Mouse (Mus musculus) megakaryocyte, embryonic 14.5 days (primary cell): ENCODE measurements around the gene Ntn5.

Source experiments
- FLI1 ChIP-seq: IDR thresholded peaks from 2 replicates; pipeline ENCODE4 v1.6.1; 2012; ENCODE audit warnings: low read length, inconsistent platforms, mixed read lengths
- GATA1 ChIP-seq: IDR thresholded peaks from 3 replicates; pipeline ENCODE4 v1.6.1; 2012; ENCODE audit warnings: mixed read lengths, low read length, inconsistent platforms, borderline replicate concordance

DNA sequence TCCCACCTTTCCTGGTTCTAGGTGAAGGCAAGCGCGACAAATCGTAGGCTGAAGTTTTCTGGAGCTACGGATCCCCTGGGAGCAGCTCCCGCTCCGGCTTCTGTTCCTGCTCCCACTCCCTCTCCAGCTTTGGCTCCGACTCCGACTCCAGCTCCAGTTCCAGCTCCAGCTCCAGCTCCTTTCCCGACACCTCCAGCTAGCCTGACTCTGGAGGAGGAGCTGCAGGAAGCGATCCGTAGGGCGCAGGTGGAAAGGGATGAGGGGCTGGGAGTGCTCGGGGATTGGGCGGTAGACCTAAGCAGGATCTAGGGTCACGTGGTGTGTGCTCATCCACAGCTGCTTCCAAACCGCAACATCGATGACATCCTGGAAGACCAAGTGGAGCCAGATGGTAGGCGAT lies 39.6 kb upstream of the Ntn5 start:
- no peak for TF ChIP-seq GATA1
- TF ChIP-seq FLI1 = no peak
